ENCODE assay signal across 9 mouse cellular contexts in the genomic region with DNA sequence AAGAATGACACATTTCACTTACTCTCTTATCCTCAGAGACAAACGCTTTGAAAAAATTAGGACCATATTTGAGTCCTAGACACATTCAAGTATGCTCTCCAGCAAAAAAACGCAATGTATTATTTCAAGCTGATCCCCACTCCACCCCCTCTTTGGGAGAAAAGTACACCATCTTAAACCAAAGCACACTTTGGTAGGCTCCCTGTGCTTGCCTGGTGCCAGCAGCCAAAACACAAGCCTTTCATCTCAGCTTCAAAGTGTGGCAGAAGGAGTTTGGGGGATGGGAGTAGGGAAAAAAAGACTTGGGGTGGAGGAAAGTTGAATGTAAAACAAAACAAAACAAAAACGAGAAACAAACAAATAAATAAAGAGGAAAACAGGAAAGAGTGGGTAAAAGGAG.
DNase-seq lines count a peak whose midpoint lies in the region; ATAC-seq lines count a peak whose summit lies in the region.
"Had no signal": no experiment of that assay in that cellular context is flagged by ENCODE, and none has a peak within 500 bp of the region (broad histone marks: within the 10 kb centered on the region; RNA-seq: fewer than 3 reads in every experiment).

No protein-coding gene starts in this region.

- H3K9me3 ChIP-seq in heart, embryonic 16.5 days (replicated peaks; ENCODE audit: control insufficient read depth, low read length), result no peaks in the 10 kb centered on the region
- no peaks in the 10 kb centered on the region for H3K9me3 ChIP-seq in forebrain, embryonic 15.5 days
- no peaks in the 10 kb centered on the region for H3K9me3 ChIP-seq in midbrain, embryonic 10.5 days (replicated peaks)

- H3K27ac ChIP-seq in heart, embryonic 16.5 days (ENCODE audit: low read length), result peak overlapping the region; percentile 3; the same call in 1 of the 2 replicates
- H3K27ac ChIP-seq in forebrain, embryonic 15.5 days (replicated peaks), result peak overlapping the region; percentile 29; the same call in 1 of the 2 replicates
- peak overlapping the region; percentile 65 for H3K27ac ChIP-seq in midbrain, embryonic 10.5 days (replicated peaks)

- H3K4me3 ChIP-seq in heart, embryonic 16.5 days (ENCODE audit: low read length), result no peak overlapping the region
- H3K4me3 ChIP-seq in forebrain, embryonic 15.5 days, result peak overlapping the region; percentile 27; the same call in 1 of the 2 replicates
- H3K4me3 ChIP-seq in midbrain, embryonic 10.5 days, result 0 out of 2 replicates have a peak overlapping the region, but pooled peaks have one; percentile 32

- peaks cover 4% of the 10 kb centered on the region; the same call in 1 of the 2 replicates for H3K4me1 ChIP-seq in heart, embryonic 16.5 days (ENCODE audit: control insufficient read depth, insufficient read depth, low read length)
- peaks cover 13% of the 10 kb centered on the region for H3K4me1 ChIP-seq in forebrain, embryonic 15.5 days
- peaks cover 14% of the 10 kb centered on the region for H3K4me1 ChIP-seq in midbrain, embryonic 10.5 days

- no peak for ATAC-seq in heart, embryonic 16.5 days (replicated peaks; ENCODE audit: extremely low read depth, insufficient read depth, low FRiP score)
- peak; percentile 80 for ATAC-seq in forebrain, embryonic 15.5 days (replicated peaks)

- H3K36me3 ChIP-seq in heart, embryonic 16.5 days (ENCODE audit: control insufficient read depth, insufficient read depth), result no peaks in the 10 kb centered on the region
- no peaks in the 10 kb centered on the region for H3K36me3 ChIP-seq in forebrain, embryonic 15.5 days
- H3K36me3 ChIP-seq in midbrain, embryonic 10.5 days, result no peaks in the 10 kb centered on the region

- peak overlapping the region; percentile 51 for H3K4me2 ChIP-seq in heart, embryonic 16.5 days (ENCODE audit: low read depth, low read length)
- H3K4me2 ChIP-seq in forebrain, embryonic 15.5 days (replicated peaks), result peak overlapping the region; percentile 44

- no peak overlapping the region for H3K9ac ChIP-seq in heart, embryonic 16.5 days (ENCODE audit: low read length)
- no peak overlapping the region for H3K9ac ChIP-seq in forebrain, embryonic 15.5 days (replicated peaks)

- WGBS in heart, embryonic 16.5 days, result 21% methylated on average over 3 of the region's 3 CpGs
- WGBS in forebrain, embryonic 15.5 days, result 3% methylated on average over 3 of the region's 3 CpGs
- WGBS in midbrain, embryonic 10.5 days, result 19% methylated on average over 3 of the region's 3 CpGs

- H3K27me3 ChIP-seq in heart, embryonic 16.5 days (ENCODE audit: control insufficient read depth, insufficient read depth, low read length), result no peaks in the 10 kb centered on the region
- H3K27me3 ChIP-seq in forebrain, embryonic 15.5 days, result no peaks in the 10 kb centered on the region
- peaks cover 3% of the 10 kb centered on the region; the same call in 1 of the 2 replicates for H3K27me3 ChIP-seq in midbrain, embryonic 10.5 days (ENCODE audit: low read depth, poor library complexity, severe bottlenecking)

- no peak for DNase-seq in heart, adult 18-20 months
- peak; percentile 45 for DNase-seq in embryo, embryonic 10.5 days (ENCODE audit: low spot score)
- DNase-seq in midbrain, embryonic 10.5 days (ENCODE audit: low spot score), result peak; percentile 13
- DNase-seq in MN1 (ENCODE audit: low spot score), result no peak
- DNase-seq in yolk sac, embryonic 10.5 days (ENCODE audit: low spot score), result no peak
- no peak for DNase-seq in adrenal gland, adult (ENCODE audit: inconsistent age in 2 of 2, low spot score in 1 of 2)
- DNase-seq: cerebellum, postnatal 25 days had no signal

Comparison
In these comparisons a context has a peak if more than half of its experiments do, and no peak if none do; other contexts are left out.
1. H3K27ac ChIP-seq: peak in every context shown above with its lines; median percentile 65 in midbrain, embryonic 10.5 days; 29 in forebrain, embryonic 15.5 days; 3 in heart, embryonic 16.5 days.
2. DNase-seq: peak in embryo, embryonic 10.5 days (single experiment) and midbrain, embryonic 10.5 days (single experiment); none in heart, adult 18-20 months (0 of 2), MN1 (single experiment), yolk sac, embryonic 10.5 days (single experiment) and adrenal gland, adult (0 of 2).